Mouse (Mus musculus) ES-Bruce4 (cell line): Measurements from ENCODE around the gene Macrod2.

Source experiments
- CTCF ChIP-seq: IDR thresholded peaks from one replicate; pipeline ENCODE4 v1.8.1; 2011; ENCODE audit warnings: low read depth, low read length
- EP300 ChIP-seq: IDR thresholded peaks from 2 replicates; pipeline ENCODE4 v1.6.1; 2011; ENCODE audit warnings: low read depth, low read length; ENCODE audit not compliant: insufficient read depth
- POLR2A ChIP-seq: IDR thresholded peaks from one replicate; pipeline ENCODE4 v1.8.1; 2011; ENCODE audit warnings: low read length; ENCODE audit not compliant: insufficient read depth

DNA sequence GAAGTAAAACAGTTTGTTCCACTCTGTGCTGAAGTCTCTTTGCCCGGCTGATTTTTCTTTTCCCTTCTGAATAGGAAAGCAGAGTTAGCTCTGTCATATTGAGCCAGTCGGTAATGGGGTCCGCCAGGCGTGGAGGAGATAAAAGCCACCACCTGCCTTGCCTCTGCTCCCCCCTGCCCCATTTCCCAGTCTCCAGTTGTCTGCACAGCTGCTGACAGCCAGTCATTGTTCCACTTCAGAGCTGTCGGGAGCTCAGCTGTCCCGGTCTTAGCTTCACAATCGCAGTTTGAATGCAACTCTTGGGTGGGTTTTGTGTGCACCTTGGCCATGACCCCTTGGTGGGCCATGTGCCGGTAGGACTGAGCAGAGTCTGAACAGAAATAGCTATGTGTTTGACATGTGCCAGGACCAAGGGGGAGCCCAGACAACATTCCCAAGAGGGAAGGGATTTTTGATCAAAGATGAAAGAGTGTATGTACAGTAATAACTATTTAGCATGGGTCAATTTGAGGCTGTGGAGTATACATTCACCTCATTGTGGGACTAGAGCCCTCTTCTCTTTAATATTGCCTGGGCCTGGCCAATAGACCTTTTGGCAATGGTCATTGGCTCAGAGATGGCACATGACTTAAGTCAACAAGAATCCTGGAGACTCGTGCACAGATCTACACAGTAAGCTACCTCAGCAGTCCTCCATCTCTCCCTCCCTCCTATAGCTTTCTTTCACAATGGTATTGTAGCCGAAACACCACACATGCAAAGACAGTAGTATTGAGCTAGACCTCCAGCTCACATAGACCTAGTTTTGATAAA is 917.2 kb downstream of the Macrod2 start:
- no peak for TF ChIP-seq POLR2A
- no peak for TF ChIP-seq CTCF
- TF ChIP-seq EP300: no peak
